Mouse (Mus musculus) cerebellum, postnatal 36 days (tissue): ENCODE measurements at regions not wholly inside any gene's neighbourhood (a gene's known extent, or its start where the extent isn't known, plus 50 kb on each side); places are given as distances from the start of the nearest gene placed in this dataset.
A peak's percentile ranks its signal among the peaks of the same experiment; 100 is the strongest.

ENCODE experiments used
- DNase-seq, 2 experiments: peaks; one replicate each; pipeline ENCODE4 v3.0.0; 2021 to 2022; ENCODE audit warnings: mixed read lengths in 2 of 2

DNA sequence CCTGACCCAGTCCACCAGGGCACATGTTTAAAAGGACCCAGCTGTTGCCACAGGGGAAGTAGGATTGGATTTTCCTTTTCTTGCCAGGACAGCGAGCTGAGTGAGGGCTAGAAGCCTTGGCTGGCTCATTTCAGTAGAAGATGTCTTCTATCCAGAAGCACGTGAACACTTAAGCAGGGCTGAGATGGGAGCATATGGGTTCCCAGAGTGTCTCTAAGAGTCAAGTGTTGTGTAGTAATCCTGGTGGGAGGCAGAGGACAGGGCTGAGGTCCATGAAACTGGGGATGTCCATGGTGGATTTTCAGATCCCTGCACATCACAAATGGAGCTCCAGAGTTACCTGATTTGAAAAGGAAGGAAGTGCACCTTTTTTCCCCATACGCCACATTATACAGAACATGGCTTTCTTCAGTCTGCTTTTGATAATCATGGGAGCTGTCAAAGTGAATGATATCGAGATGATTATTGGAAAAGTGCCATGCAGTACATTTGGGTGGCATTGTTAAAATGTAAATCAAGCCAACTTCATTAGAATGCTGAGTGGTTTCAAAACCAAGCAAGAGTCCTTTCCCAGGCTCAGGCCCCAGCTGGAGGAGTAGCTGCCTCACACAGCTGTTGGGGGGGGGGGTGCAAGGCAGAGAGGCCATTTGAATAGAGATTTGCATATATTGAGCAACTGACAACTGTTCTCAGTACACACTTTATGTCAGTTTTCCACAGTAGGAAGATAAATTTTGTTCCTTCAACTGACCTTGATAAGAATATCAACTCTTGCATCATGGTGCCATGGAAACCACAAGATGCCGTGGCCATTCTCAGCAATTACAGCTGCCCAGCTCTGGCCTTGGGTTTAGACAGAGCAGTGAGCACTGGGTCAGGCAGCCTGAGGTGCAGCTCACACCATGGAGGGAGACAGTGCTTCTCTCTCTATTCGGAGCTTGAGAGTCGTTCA lies 81.7 kb downstream of the Slc35b3 start:
- no peak for DNase-seq

- DNase-seq: no peak
Observed at GRCm38 (mm10) chr13:38875923-38876322, 84.8 kb downstream of the Slc35b3 start.

DNA sequence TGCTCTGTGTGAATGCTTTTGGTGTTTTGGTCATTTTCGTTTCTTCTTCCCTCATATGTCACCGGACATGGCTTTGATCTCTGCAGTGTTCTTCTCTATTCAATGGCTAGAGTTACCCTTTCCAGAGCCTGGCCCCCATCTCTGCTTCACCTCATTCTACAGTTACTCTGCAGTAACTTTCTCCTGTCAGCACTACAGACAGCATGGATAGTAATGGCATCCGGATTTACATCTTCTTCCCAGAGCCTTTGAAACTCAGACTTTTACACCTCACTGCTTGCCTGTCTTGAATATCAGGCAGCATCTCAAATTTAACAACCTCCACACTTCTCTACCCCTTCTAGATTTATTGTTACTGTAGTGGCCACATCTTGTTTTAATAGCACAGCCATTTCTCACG lies 96.7 kb downstream of the Slc35b3 start:
- no peak for DNase-seq

DNA sequence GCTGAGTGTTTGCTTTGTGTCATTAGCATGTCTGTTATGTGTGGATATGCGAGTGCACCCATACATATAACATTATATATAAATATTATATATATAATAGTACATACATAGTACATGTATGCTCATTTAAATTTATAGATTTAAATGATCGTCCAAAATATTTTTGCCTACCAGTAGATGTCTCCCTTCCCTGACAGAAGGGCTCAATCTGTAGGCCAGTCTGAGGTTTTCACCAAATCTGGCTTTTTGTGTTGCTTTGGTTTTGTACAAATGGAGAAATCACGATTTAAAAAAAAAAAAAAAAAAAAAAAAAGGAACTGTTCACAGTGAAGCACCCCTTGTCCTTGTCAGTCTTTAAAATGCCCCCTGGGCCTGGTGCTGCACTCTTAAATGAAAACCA lies 104.9 kb downstream of the Slc35b3 start:
- DNase-seq: no peak

DNA sequence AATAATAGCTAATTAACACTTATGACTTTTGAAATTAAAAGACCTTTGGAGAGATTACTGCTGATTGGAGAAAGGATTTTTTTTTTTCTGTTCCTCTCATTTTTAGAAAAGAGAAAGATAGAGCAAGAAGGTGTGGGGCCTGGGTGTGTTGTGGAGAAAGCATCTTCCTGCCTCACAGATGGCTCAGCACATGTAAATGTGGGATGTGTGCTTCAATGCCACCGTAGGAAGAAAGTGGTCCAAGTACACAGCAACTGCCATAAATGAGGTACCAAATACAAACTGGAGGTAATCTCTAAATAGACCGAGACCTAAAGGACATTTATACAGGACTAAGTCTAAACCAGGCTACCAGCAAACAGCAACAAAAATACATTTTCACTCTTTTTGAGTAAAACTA lies 105.7 kb downstream of the Slc35b3 start:
- no peak for DNase-seq

- no peak for DNase-seq
Observed at GRCm38 (mm10) chr13:38852868-38853267, 107.8 kb downstream of the Slc35b3 start.

- DNase-seq: no peak
Observed at GRCm38 (mm10) chr13:38851820-38852219, 108.9 kb downstream of the Slc35b3 start.

GRCm38 (mm10) chr13:38838231-38838630 lies 122.4 kb downstream of the Slc35b3 start:
- DNase-seq: no peak

- DNase-seq: no peak
Observed at GRCm38 (mm10) chr13:38825649-38826048, 135.0 kb downstream of the Slc35b3 start.

- DNase-seq: no peak
Observed at GRCm38 (mm10) chr13:38819526-38819925, 141.1 kb downstream of the Slc35b3 start.

DNA sequence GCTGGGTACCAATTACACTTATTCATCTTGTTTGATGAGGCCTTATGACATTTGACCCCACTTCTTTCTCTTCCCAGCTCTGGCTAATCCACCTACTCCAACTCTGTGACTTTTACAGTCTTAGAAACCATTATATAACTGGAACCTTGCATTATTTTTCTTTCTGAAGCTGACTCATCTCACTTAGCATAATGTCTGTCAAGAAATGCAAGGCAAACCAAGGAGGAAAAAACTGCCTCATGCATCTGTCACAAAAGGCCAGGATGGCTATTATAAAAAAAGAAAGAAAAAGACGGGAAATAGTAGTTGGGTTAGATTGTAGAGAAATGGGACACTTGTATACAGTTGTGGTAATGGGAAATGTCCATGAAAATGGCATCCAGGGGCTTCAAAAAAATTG lies 141.9 kb downstream of the Slc35b3 start:
- DNase-seq: no peak

GRCm38 (mm10) chr13:38816296-38816695 lies 144.4 kb downstream of the Slc35b3 start:
- no peak for DNase-seq

DNA sequence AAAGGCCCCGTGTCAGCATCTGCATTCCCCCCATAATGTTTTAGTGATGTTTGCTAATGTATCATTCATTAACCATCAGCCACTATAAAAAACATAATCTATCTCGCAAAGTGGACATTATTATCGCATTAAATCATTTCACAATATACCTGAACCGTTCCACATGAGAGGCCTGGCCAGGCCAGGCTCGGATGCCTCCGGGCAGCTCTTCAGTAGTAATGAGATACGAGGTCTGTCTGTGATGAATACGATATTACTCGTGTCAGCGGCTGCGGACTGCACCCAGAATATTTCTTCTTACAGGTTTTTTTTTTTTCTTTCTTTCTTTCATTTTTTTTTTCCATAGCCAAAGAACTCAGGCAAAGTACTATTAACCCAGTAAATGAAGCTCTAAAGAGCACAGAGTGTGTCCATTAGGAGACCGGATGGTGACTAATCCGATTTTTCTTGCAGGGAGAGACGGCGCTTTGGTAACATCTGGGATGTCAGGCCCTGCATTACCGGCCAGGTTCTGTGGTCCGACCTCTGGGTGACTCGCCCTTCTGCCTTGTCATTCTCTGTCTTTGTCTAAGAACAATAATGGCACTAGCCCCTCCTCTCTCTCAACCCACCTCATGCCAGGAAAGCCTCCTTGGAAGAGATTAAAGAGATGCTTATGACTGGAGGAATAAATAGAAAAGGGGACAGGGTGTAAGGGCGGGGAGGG lies 145.5 kb downstream of the Slc35b3 start:
- no peak for DNase-seq

GRCm38 (mm10) chr13:38798514-38798913 lies 139.7 kb upstream of the Eef1e1 start:
- no peak for DNase-seq

DNA sequence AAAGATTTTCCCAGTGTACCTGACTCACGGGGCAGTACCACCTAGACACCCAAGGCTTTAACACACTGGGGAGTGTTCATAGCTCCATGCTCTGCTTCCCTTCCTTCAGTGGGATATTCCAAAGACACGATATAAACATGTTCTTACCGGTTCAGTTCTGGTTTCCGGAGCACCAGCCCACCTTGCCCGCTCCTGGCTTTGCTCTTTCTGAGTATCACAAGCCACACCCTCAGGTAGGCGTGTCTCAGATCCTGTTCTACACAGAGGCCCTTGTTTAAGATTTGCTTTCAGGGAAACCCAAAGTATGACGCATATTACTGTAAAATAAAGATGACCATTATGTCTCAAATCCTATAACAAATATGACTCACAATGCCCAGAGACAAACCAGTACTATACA lies 134.6 kb upstream of the Eef1e1 start:
- DNase-seq: no peak

- no peak for DNase-seq
Observed at GRCm38 (mm10) chr13:38780630-38781010, 121.8 kb upstream of the Eef1e1 start.

DNA sequence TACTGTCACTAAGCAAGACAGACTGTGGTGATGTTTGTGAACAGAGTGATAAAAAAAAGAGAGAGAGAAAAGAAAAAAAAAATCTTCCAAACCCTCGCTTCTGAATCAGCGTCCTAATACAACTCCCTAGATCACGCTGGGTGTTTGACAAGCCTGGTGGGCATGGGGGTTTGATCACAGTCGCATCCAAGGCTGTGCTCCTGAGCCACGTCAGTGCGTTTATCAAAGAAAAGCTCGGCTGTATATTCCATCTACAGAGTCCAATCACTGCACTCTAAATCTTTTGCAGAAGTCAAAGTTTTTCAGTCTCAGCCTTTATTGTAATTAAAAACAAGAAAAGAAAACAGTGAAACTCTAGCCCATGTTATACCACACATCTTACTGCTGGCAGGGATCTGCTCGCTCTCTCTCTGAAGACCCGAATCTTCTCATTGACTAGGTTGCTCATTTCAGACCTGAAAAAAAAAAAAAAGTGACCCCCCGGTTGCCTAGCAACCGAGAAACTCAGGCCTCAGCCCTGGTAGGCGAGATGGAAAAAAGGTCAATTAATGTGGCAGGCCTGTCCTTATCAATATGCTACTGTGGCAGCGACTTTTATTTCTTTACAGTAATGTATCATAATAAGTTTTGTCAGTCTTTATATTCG lies 121.2 kb upstream of the Eef1e1 start:
- no peak for DNase-seq

- no peak for DNase-seq
Observed at GRCm38 (mm10) chr13:38776546-38776945, 117.7 kb upstream of the Eef1e1 start.

DNA sequence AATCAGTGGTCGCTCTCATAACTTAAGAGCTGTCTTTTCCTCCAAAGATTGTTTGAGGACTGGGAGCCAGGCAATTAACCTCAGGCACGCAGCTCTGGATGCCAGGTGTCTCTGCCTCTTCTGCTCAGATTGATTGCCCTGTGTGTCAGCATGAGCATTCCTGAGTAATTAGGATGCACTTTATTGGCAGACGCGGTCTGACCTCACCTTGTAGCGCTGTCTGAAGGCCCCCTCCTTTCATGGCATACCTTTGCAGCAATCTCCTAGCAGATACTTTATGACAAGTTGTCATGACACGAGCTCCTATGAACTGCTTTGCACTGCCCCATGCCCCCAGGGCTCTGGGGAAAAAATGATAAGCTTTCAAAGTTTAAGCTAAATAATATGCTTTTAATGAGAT lies 114.1 kb upstream of the Eef1e1 start:
- no peak for DNase-seq

DNA sequence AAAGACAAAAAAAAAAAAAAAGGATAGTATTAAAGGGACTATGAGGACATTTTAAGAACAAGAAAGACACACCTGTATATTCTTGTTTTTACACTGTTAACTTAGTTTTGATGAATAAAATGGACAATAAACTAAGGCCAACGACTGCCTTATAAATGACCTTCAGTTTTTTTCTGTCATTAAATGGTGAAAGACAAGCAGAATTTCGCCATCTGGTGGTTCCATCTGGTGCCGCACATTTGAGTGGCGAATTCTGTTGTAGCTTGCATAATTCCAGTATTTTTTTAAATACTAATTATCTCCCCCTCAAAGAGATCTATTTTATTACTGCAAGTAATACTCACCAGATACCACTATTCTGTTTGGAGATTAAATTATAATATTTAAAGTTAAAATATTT lies 107.3 kb upstream of the Eef1e1 start:
- DNase-seq: peak in 1 of 2 experiments; percentile 16

- no peak for DNase-seq
Observed at GRCm38 (mm10) chr13:38760261-38760660, 101.4 kb upstream of the Eef1e1 start.

DNA sequence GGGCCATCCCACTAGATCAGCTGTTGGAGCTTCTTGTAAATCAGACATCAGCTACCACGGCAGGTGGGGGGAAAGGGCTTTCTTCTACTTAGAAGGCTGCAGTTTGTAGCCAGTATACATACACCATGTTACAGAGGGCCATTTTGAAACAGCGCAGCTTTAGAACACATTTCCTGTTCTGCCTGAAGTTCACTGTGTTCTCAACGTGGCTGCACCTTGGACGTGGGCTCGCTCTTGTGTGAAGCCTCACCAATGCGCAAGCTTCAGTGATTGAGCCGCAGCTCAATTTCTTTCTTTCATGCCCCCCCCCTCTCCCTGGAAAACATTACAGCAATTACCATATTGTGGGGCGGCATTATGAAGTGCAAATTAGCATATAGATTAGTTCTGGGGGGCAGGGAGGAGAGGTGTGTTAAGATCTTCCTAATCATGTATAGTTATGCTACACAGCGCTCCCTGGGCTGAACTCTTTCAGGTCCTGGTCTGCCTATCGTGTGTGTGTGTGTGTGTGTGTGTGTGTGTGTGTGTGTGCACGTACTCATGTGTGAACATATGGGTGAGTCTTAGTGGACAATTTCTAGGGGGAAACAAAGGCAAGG lies 97.9 kb upstream of the Eef1e1 start:
- no peak for DNase-seq

GRCm38 (mm10) chr13:38753722-38754121 lies 94.9 kb upstream of the Eef1e1 start:
- DNase-seq: no peak
